Mouse (Mus musculus) gastrocnemius, postnatal 10 days (tissue): Measurements from ENCODE around the gene Relch. TPM values are rescaled to one million over a fixed set of nuclear protein-coding genes. Genes with fewer than 3 reads are reported as not detected.
A peak's percentile ranks its signal among the peaks of the same experiment; 100 is the strongest.
"Not testable (repeated sequence)": the region's sequence is repeated elsewhere in the genome, so short reads cannot be mapped to it uniquely, and the experiment has no call there.

ENCODE experiments used
- DNase-seq: peaks from one replicate; pipeline ENCODE4 v3.0.0; 2021; ENCODE audit warnings: mixed read lengths
- long read RNA-seq, 2 experiments: library from polyadenylated mRNA; stranded (forward); transcript quantifications; one replicate each; pipeline ENCODE4 v2.0.0; 2021
- total RNA-seq, 2 experiments: library from RNA; stranded (reverse); gene quantifications; 2 replicates each; pipeline ENCODE4 v1.2.3; 2021

The Relch gene
- total RNA-seq: 10 to 100 TPM; 14.5 to 20.4 TPM
- long read RNA-seq, experiment 1, full-length matches to known transcripts: 4 of 12 reads
- long read RNA-seq, experiment 1, partial matches to known transcripts: 2 of 12 reads
- long read RNA-seq, experiment 1, other reads (novel, unspliced or antisense): 6 of 12 reads
- long read RNA-seq, experiment 2, full-length matches to known transcripts: 4 of 11 reads
- long read RNA-seq, experiment 2, partial matches to known transcripts: 1 of 11 reads
- long read RNA-seq, experiment 2, other reads (novel, unspliced or antisense): 6 of 11 reads

DNA sequence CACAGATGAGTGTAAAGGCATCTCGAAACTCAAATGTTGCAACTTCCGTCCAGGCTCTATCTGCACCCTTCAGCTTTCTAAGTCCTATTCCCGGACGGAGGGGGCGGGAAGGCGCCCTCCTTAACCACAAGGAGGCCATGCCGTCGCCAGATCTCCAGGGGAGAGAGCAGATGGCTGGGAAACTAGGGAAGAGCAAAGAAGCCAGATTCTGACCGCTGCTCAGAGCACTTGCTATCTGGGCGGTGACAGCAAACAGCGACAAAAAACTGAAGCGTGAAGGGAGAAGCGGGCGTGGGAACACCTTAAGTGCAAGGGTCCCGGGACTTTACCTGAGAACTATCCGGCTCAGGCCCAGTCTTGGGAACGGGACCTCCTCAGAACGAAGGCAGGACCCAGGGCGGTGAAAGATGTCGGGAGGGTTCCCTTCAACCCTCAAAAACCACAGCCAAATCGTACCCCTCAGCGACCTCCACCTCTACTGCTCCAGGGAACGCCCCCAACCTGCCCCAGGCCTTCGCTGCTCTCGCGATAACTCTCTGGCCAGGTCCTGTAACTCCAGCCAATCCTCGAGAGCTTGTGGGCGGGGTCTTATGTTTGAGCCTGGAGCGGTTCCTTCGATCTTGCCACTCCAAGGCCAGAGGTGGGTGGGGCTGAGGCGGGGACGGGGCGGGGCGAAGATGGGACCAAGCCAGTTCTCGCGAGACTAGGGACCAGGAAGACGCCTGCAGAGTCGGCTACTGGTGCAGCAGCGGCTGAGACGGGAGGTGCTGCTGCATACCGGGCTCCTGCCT, at the start of gene Relch, which contains the start of gene Pign:
Gene Relch (plus strand): TSS at position 691 of the 791 bp plus-strand sequence.
Gene Pign (minus strand): TSS at position 507 of the 791 bp plus-strand sequence.
- DNase-seq: peak; percentile 97

DNA sequence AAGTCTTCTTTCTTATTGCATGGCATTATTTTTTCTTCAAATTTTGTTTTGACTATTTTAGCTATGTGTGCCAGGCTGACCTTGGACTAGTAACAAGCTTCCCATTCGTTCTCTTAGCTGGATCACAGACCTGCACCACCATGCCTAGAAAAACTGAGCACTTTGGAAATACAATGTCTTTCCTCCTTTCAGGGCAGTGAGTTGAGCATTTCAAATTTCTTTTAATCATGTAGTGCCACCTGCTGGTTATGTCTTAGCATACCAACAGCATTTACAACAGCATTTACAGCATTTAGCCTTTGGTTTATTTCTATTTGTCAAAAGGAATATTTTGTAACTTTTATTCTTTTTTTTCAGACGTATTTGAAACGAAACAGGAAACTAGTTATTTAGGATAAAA, 33.2 kb upstream of the Relch start:
- no peak for DNase-seq

DNA sequence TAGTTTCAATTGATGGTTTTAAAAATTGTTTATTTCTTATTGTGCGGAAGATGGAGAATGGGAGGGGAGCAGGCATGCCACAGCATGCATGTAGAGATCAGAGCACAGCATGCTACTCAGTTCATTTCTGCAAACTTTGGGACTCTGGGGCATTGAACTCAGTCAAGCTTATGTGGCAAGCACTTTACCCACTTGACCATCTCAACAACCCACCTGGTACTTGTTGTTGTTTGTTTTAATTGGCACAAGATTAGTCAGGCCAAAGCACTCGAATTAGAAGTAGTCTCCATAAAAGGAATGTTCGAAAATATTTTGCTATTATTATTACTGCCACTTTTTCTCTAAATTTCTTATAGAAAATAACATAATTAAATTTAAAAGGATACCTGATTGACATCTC, 19.6 kb upstream of the Relch start:
- DNase-seq: no peak

DNA sequence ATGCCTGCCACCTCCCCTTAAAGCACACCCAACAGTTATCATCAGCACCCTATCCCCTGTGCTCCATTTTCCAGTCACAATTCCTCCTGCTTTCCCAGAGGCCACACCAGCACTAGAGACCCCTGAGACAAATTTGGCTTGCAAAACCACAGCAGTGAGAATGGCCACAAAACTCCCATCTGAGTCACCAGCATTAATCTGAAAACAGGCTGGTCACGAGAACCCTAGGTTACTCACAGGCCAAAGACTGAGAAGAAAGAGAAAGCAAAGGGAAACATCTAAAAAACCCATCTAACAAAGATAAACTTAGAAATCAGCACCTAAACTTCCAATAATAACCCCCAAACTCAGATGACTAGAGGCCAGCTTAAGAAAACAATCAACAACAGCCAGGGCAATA, 13.0 kb upstream of the Relch start:
- DNase-seq: no peak

DNA sequence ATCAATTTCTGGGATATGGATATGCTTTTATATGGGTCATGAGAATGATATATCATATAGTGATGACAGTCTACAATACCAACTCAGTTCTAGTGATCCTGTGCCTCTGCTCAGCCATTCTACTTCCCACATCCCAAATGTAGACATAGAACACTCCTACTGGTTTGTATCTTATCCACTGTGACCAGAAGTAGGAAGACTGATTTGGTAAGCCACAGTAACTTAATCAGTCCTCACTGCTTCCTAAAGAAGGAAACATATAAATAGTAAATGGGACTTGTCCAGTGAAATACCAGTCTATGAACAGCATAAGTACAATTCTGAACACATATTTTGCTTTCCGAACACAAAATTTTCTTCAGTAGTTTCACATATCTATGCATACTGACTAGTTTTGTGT, 9.7 kb upstream of the Relch start:
- no peak for DNase-seq

DNA sequence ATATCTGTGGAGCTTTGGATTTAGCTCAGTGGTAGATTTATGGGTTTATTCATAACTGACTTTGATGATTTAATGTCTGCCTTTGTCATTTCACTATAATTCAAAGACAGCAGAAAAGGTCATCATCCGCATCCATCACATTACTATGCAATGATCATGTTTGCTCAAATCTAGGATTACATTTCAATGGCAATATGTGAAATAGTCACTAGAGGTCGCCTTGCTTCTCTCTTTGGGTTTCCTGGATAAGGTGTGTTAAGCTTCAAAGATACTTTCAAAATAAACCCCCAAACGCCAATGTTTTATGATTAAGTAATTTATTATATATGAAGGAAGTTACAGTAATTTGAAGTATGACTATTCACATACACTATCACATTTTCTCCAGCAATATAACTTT, 3.6 kb upstream of the Relch start:
- no peak for DNase-seq

DNA sequence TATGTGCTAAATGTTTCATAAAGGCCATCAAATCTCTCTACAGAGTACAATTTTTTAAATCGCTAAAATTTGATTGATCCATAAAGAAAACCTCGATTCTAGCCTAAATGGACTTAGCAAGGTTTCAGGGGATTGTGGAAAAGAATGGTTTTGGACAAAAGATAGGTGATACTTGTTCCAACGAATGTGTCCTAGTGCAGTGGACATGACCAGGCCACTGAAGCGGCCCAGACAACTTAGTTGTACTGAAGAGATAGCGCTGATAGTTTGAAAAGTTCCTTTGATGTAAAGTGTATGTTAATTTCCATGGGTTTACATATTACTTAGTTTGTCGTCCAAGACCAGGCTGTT, 866 bp upstream of the Relch start:
- no peak for DNase-seq

DNA sequence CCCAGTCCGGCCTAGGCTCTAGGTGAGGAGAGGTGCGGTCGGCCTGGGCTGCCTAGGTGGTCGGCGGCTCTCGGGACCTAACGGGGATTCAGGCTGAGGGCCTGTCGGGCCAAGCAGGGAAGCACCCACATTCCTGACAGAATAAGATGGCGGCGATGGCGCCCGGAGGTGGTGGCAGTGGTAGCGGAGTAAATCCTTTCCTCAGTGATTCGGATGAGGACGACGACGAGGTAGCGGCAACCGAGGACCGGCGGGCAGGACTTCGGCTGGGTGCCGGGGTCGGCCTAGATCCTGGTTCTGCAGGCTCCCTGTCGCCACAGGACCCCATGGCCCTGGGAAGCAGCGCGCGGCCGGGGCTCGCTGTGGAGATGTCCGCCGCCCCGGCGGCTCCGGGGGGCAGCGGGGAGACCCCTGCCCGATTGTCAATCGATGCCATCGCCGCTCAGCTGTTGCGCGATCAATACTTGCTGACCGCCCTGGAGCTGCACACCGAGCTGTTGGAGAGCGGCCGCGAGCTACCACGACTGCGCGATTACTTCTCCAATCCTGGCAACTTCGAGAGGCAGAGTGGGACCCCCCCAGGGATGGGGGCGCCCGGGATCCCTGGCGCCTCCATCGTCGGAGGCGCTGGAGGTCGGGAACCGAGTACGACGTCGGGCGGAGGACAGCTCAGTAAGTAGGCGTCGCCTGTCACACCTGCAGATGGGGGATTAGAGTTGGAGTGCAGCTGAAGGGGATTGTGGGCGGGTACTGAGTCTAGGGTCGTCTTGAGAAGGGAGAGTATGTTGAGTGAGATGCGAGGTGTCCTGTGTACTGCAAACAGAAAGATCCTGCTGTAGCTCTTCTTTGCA, 526 bp downstream of the Relch start:
- DNase-seq: no peak

DNA sequence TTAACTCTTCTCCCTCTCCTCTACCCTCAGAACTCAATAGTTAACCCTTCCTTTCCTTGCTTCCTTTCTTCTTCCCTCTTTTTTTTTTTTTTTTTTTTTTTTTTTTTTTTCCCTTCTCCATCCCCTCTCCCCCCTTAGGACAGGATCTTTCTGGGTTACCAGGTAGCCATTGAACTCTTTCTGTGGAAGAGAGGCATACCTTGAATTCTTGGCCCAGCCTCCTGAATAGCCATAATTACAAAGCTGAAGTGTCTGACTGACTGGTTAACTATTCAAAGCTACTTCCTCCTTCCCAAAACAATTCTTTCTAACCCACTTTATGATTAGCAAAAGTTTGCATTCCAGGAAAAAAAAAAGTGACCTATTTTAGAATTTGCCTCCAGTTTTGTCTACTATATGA, 6.0 kb downstream of the Relch start:
- DNase-seq: no peak

DNA sequence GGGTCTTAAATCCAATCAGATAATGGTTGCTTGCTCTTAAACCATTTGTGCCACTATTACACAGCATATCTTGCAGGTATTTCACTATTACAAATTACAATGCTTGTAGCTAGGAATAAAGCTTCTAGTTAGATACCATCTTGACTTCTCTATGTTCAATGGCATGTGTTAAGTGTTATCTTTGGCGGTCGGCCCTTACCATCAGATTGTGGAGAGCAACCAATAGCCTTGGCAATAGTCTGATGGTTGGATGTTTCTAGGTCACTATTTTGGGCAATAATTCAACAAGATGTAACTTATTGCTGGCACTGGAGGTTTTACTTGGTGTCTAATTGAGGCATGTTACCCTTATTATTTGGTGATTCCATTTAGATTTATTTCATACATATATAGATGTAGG, 11.1 kb downstream of the Relch start:
- DNase-seq: no peak

DNA sequence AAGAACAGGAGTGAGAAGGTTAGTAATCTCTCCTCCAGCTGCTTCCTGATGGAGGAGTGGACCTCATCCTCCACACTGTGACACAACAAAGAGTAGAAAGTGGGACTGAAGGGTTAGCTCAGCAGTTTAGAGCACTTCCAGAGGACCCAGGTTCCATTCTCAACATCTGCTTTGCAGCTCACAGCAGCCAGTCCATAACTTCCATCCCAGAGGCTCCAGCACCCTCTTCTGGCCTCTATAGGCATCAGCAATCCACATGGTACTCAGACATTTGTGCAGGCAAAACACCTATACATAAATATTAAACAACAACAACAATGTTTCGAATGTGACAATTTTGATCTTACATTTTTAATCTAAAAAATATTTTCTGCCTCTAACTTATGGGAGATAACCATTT, 16.9 kb downstream of the Relch start:
- DNase-seq: no peak

DNA sequence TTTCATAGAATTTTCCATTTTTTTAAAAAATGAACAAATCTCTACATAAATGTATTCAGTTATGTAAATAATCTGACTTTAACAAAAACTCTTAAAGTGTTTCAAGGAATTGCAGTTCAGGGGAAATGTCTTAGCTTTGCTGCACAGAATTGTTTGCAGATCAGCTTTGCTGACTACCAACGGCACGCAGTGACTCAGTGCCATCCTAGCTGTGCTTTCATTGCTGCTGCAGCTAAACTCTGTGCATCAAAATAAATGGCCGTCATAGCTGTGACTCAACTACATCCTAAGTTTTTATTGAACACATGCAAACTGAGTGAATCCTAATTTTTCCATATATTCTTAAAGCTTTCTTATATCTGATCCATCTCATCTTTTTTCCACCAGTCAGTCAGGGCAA, 21.8 kb downstream of the Relch start:
- DNase-seq: no peak

DNA sequence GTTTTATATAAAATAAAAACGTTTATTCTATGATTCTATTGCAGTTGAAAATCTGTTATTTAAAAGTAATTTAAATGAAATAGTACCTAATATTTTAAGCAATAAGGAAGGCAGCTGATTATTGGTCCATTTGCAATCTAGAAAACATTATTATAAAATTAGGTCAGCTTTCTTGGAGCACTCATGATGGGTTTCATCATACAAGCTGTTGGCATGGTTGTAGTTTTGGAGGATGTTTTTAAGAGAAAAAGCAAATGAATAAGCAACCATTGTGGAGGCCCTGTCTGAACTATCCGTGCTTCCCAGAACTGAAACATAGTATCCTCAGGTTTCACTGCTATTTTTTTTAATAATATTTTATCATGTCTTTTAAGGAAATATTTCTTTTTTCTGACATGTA, 31.9 kb downstream of the Relch start:
- DNase-seq: no peak

DNA sequence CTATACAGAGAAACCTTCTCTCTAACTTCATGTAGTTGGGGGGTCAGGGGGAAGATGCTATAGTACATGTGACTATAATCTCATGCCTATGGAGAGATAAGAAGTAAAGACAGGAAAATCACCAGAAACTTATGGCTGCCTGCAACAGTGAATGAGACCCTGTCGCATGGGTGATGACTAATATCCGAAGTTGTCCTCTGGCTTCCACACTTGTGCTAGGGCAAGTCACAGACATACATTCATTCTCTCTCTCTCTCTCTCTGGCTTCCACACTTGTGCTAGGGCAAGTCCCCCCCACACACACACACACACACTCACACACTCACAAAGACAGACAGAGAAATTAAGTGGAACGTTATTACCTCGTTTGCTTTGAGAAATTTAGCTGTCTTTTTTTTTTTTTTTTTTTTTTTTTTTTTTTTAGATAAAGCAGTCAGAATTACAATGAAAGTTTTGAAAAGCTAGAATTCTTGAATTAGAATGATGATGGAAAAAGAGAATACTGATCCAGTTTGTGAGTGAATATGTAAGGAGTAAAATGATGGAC, 37.4 kb downstream of the Relch start:
- no peak for DNase-seq

DNA sequence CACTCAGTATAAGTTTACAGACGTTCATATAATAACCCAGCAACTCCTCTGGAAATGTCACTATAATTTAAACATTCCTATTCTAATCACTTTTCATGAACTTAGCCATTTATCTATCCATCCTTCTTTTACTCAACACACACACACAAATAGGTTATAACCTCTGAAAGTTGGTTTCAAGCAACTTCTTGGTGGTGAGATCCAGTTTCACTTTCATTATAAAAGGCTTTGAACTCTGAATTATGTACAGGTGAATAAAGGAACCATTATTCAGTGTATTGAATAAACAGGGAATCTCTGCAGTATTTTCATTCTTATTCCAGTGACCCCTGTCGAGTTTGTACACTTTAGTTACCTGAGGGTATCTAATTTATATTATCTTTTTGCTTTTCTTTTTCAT, 45.8 kb downstream of the Relch start:
- DNase-seq: no peak

DNA sequence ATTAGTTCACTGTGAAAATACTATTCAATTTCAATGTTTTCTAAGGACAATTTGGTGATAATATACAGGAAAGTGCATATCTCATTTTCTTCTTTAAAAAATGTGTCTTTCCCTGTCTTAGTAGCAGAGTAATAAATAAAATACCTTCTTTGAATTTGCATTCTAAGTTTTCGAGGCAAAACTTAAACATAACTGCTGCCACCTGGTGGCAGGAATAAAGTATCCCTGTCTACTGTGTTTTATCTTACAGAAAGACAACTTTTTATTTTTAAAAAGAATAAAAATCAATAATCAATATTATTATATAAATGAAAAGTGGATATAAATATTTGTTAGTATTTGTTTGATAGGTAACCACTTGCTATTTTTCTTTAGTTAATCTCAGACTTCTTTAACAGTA, 47.6 kb downstream of the Relch start:
- DNase-seq: peak; percentile 14

DNA sequence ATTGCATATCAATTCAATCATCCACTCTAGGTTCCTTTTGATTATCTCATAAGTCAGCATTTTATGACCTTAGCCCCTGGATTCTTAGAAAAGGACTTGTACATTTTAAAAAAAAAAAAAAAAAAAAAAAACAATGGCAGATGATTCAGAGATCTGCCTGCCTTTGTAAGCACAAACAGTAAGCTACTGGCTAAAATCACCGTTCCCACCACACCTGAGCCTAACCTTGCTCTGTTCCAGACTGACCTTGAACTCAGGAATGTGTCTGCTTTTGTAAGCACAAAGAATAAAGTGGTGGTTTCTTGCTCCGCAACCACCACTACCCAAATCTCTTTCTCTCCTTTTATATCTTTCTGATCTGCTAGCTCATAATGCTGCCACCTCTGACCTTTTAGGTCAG, 49.2 kb downstream of the Relch start:
- no peak for DNase-seq

DNA sequence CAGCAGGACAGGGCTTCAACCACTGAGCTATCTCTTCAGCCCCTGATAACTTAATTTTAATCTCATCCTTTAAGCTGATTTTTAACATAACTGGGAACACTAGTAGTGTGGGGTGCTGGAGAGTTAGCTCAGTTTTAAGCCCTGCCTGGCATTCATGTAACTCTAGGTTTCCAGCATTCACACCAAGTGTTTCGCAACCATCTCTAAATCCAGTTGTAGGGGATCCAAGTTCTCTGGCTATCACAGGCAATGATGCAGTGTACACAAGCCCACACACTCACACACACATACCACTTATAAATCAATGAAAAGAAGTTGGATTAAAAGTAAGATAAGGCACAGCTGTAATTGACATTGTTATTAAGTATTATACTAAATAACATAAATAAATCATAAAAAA, 54.7 kb downstream of the Relch start:
- no peak for DNase-seq

DNA sequence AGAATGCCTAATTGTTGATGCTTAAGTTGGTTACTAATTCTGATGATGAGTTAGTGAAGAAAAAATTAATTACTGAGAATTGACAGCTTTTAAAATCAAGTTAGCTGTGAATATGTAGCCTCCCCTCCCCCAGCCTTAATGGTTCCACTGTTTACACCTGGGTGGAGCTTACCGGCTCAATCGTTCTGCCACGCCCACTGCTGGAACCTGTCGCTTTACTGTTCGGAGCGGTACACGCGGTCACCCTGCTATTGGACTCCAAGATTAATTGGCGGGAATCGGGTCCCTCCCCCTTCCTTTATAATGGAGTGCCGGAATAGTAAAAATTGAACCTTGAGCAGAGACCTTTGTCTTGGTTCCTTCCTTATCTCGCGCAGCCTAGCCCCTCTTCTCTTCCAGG, 65.6 kb downstream of the Relch start:
- not testable (repeated sequence) for DNase-seq

DNA sequence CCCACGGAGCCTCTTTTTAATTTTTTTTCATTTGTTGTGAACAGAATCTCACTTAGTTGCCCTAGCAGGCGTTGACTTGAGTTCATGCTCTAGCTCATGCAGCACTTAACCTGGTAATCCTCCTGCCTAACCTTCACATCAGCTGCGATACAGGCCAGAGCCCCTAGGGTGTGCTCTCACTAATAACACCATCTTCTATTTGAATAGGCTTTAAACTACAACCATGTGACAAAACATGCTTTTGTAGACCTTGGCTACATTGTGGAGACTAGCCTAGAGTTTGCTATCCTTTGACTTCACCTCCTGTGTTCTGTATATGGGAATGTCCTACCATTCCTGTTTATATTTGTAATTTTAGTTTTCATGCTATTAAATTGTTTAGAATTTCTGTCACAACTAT, 71.7 kb downstream of the Relch start:
- DNase-seq: no peak

DNA sequence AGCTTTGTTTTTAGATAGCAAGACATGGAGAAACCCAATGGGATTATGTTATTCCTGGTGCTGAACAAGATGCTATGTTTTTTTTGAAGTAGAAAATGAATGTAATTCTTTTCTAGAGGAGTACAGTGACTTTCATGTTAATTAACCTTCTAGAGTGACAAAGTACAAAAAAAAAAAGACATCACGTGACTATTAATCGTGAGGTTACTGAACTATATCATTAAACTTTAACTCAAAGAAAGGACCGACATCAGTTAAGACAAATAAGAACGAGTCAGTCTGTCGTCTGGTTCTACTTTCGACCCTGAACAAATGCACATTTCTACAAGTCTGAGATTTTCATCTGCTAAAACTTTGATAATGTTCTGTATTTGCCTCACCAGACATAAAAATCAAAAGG, 74.7 kb downstream of the Relch start:
- no peak for DNase-seq

DNA sequence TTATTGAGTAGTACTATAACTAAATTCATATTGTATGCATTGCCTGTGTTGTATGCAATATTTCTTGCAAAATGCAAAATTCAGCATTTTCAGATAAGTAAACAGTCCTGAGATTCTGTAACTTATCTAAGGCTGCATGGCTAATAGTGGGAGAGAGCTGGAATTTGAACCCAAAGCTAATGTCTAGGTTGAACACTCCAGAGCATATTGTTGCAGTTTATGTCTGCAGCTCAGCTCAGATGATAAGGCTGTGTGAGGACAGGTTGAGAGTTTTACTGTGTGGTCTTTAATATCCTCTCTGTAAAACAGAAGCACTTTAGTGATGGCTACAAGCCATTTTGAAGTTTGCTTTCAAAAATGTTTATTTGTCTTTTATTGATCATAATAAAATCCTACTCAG, 75.8 kb downstream of the Relch start:
- no peak for DNase-seq

DNA sequence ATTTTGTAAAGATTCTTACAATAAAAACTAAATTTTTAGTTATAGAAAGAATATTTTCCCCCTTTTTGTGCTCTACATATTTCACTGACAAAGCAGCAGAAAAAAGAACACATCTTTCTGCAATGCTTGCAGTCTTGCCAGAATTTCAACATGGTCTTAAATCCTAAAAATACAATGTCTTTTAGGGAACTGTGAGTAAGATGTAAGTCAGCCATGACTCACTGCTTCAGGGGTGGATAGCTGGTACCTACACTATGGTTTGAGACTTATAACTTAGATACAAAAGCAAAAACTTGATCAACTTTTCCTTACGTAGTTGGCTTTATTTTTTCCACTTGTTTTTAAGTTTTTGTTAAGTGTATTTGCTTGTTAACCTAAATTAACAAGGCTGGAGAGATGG, 78.8 kb downstream of the Relch start:
- DNase-seq: no peak
